Mouse (Mus musculus) mouse embryonic stem cell (cell line): ENCODE measurements around the gene Lax1.

Source experiments
- in situ Hi-C, 2 experiments: fragments of 300-500 bp; cut with MboI; formaldehyde crosslinking; loops; 1 replicate in 1 of 2; 3 replicates in 1 of 2; pipeline ENCODE4 v1.14.3; 2019 to 2020; ENCODE audit warnings: low sequenced_read_pairs in 2 of 2, low pct_unique_long_range_greater_than_20kb in 1 of 2, mixed read lengths in 1 of 2; ENCODE audit not compliant: unreplicated experiment in 1 of 2

Lax1 gene

DNA sequence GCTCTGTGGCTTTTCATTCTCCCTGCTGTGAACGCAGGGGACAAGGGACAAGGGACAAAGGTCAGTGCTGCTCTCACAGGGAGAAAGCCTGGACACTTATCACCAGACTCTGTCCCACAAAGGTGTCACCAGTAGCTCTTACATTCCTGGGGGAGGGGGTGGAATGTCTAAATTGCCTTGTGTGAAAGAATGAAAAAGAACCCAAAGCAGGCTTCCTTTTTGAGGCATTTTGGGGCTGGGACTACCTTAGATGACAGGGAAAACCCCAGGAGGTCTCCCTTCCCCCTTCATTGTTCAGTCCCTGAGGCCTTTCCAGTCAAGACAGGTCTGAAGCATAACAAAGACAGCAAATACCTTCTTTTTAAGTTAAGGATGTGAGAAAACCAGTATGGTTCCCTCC is 4.4 kb upstream of the Lax1 start:
- in situ Hi-C loops: no loop called here

DNA sequence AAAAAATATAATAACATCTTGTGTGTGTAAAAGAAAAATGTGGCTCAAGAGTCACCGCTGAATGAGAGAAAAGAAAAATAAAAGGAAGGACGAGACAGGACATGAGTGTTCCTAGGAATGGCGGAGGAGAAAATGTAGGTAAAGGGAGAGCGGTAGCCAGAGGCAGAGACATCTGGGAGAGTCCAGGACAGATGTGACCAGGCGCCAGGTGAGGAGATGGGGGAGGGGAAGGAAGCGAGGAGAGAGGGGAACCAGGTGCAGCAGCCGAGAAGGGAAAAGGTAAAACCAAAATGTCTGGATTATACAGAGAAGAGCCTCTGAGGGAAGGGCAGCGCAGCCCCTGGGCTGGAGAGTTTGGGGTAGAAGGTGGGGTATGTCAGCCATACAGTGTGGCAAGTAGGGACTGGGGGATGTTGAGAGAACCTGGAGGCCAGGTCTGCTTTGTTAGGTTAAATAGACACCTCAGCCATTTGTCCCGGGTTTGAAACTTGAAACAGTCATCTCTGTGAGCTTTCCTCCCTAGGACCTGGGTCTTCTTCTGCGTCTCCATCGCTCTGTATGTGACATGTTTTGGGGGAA is 3.7 kb upstream of the Lax1 start:
- in situ Hi-C loops: no loop called here

DNA sequence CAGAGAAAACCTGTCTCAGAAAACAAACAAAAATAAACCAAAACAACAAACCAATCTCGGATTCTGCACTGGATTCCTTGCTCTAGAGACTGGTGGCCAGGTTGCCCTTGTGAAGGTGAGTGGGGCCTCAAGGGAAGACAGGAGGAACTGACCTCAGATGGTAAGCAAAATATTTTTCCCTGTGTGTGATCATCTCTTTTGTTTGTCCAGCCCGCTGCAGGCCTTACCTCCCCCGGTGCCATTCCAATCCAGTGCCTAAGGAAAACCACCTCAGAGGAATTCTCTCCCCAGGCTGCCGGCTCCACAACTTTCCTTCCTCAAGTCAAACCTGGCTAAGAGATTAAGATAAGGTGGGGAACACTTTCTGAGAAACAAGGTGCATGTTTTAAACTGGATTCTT is 2.3 kb upstream of the Lax1 start:
- in situ Hi-C loops: no loop called here

DNA sequence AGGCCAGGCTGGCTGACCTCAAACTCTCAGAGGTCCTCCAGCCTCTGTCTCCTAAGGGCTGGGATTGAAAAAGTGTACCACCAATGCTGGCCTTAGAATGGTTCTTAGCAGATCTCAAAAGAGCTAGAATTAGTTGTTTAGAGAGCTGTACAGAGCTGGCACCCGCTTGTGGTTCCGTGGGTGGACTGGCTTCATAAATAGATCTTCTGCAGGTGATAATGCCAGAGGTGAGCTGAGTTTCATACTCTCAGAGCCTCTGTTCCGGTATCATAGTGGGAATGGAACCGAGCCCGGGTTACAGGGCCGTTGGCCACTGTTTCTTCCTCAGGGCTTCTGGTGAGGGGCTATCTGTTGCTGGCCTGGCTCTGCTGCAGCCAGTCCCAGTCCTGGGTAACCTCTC is 1.1 kb upstream of the Lax1 start:
- in situ Hi-C loops: no loop called here

DNA sequence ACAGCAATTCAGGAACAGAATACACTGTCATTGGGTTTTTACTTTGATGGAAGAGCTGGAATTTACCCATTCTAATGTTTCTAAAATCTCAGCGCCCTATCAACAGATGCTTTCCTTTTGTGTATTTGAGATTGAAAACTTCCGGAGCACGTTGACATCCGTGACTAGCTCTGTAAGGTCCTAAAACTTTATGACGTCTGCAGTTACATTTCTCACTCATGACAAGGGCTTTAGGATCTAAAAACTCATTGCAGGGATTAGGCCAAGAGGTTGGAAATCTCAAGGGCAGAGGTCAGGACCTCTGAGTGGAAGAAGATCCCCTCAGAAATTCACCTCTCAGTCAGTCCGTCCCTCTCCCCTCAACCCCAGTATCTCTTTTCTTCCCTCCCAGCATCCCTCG is 1.6 kb downstream of the Lax1 start:
- in situ Hi-C loops: no loop called here

DNA sequence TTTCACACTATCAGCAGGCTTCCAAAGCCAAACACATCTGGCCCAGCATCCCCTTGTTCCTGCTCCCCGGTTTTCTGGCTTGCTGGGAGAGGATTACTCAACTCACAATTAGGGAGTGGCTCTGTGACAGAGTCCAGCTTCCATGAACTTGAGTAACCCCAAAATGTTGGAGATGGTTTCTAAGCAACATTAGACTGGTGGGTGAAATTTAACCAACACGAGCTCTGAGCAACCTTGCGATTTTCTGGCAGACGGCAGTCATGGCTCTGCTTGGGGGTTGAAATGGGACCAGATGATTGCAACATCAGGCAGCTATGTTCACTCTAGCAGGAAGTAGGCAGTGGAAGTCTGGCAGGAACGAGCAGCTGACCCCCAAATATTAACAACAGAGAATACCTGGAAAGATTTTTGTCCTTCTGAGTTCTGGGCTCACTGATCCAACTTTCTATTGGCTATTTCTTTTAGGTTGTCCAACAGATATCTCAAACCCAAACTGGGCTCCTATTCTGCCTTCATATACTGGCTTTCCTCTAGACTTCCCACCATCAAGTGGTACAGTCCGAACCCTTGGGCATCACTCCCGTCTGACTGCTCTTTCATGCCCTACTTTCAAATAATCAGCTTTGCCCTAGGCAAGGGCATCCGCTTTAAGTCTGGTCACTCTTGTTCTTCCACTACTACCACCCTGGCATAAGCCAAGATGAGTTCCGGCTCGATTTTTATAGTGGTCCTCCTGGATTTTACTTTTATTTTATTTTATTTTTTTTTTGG is 4.0 kb downstream of the Lax1 start:
- in situ Hi-C loops: no loop called here

DNA sequence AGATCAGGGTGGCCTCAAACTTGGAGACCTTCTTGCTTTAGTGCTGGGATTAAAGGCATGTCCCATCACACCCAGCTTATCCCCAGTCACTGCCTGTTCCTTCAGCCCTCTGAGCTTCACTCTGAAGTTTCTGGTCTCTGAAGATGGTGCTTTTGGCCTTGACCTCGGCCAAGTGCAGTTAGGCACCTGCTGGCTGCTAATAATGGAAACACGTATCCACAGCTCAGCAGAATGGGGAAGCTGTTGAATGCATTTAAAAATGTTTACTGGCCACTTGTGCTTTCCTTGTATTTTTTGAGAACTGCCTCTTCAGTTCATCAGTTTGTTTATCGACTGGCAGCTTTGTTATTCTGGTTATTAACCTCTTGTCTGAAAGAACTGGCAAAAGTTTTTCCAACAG is 18.1 kb downstream of the Lax1 start:
- in situ Hi-C loops: loop anchor here in 1 of 2 experiments (25.0 kb wide), 1 partner anchor 890 kb away; the partner anchor contains the start of gene Kdm5b

DNA sequence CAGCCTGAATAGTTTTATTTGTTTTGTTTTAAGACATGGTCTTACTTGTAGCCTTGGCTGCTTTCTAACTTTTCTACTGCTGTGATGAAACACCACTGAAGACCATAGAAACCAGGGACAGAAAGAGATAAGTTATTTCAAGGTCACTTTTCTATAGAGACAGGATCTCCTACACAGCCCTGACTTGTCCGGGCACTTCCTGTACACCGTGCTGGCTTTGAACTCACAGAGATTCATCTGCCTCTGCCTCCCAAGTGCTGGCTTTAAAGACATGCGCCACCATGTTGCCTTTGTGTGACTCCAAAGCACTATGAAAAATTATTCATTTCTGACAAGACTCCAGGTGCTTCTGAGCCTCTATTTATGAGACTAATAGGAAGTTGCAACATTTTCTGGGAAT is 18.6 kb downstream of the Lax1 start:
- in situ Hi-C loops: loop anchor here in 1 of 2 experiments (25.0 kb wide), 1 partner anchor 891 kb away; the partner anchor contains the start of gene Kdm5b

DNA sequence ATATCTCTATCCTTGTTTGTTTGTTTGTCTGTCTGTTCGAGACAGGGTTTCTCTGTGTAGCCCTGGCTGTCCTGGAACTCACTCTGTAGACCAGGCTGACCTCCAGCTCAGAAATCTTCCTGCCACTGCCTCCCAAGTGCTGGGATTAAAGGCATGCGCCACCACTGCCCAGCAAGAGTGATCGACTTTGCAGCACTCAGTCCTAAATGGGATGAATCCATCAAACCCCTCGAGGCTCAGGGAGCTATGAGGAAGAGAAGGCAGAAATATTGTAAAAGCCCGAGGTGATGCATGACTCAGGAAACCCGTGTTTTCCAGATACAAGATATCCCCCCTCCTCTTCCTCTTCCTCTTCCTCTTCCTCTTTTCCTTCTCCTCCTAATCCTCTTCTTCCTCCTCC is 19.1 kb downstream of the Lax1 start:
- in situ Hi-C loops: loop anchor here in 1 of 2 experiments (25.0 kb wide), 1 partner anchor 892 kb away; the partner anchor contains the start of gene Kdm5b

DNA sequence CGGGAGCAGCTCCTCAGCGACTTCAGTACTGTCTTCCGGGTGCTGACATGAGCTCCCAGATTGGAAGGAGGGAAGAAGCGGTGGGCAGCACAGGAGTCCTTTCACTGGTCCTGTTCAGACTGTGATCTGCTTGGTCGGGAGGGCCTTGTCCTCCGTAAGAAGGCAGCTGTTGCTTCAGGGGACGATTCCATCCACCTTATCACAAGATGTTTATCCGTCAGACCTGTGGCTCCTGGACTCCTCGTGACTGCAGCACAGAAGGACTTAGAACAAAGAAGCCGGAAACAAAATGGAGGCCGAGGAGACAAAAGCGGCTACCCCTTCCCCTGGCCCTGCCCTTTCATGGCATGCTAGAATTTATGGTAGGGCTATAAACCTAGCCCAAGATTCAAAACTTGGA is 19.7 kb downstream of the Lax1 start:
- in situ Hi-C loops: loop anchor here in 1 of 2 experiments (25.0 kb wide), 1 partner anchor 892 kb away; the partner anchor contains the start of gene Kdm5b

DNA sequence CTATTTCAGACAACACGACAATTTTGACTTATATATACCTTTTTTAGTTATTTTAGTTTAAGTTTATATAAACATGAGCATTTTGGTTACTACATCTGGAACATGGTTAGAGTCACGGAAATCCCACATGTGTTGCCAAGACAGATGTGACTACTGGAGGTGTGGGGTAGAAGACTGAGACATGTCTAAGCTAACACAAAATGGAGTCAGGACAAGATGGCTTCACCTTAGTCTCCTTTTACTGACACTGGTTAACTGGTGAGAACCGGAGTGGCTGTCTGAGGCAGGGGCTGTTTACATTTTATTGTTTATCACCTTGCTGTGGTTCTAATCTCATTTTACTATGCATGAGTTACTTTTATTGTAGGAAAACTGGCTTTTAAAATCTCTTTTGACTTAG is 21.3 kb downstream of the Lax1 start:
- in situ Hi-C loops: loop anchor here in 1 of 2 experiments (25.0 kb wide), 1 partner anchor 894 kb away; the partner anchor contains the start of gene Kdm5b

DNA sequence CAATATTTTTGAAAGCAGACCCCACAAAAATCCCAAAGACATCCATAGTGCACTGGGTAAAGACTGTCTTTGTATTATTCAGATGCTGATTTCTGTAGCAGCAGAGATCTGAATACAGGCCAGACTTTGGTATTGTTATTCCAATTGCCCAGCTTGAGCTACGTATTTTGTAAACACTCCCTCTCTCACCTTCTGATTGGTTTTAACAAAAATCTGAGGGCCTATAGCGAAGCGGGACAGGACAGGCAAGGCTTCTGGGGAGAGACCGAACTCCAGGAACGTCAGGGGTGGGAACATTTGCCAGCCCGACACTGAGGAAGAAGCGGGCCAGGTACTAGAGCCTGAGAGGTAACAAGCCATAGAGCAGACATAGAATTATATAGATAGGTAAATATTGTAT is 22.2 kb downstream of the Lax1 start:
- in situ Hi-C loops: loop anchor here in 1 of 2 experiments (25.0 kb wide), 1 partner anchor 895 kb away; the partner anchor contains the start of gene Kdm5b

DNA sequence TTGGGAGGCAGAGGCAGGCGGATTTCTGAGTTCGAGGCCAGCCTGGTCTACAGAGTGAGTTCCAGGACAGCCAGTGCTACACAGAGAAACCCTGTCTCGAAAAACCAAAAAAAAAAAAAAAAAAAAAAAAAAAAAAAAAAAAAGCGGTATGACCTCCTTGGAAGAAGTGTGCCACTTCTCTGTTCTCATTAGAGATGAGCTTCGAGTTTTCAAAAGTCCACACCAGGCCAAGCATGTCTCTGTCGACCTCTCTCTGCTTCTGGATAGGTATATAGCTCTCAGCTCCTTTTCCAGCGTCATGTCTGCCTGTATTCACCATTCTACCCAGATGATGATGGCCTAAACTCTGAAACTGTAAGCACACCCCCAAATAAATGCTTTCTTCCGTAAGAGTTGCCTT is 24.2 kb downstream of the Lax1 start:
- in situ Hi-C loops: loop anchor here in 1 of 2 experiments (25.0 kb wide), 1 partner anchor 897 kb away; the partner anchor contains the start of gene Kdm5b

DNA sequence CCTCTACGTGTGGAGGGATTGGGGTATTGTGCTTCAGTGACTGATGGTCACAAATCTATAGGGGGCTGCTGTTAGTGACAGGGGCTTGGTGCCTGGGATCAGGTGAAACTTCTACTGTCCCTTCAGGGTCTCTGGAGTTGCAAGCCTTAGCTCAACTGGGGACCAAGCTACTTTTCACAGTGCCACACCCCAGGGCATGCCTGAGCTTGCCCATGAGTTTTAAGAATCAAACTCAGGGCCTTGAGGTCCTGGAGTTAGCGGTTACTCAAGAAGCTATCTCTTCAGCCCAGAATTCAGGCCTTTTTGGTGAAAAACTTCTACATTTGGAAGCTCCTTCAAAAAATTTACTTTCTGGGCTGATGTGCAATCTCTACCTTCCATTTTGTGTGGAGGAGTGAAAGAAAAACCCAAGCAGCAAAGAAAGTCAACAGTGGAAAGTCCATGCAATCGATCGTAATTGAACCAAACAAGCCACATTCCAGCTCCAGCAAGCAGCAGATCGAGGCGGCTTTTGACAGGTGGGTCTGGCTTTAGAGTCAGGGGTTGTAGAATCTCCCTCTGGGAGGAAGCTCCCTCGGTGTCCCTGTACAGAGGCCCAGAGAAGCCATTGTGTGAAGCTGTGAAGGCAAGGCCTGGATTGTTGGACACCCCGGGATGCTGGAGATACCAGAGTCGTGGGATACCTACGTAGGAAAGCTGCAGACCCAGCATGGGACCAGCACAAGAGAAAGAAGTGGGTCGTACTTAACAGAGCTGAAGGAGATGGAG is 25.5 kb downstream of the Lax1 start:
- in situ Hi-C loops: loop anchor here in 1 of 2 experiments (25.0 kb wide), 1 partner anchor 898 kb away; the partner anchor contains the start of gene Kdm5b

DNA sequence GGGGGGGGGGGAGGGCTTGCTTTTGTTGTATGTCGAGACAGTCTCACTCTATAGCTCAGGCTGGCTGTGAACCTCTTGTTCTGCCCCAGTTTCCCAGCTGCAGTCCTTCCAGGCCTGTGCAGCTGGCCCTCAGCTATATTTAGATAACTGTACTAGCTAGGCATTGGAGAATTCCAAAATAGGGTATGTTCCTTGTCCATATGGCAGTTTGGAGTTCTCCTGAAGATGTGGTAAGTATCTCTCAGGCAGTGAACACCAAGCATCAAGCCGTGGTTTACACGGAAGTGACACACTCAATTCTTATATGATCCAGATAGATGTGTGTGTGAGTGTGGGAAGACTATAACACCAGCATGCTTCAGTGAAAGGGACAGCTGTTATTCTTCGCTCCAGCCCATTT is 26.5 kb downstream of the Lax1 start:
- in situ Hi-C loops: loop anchor here in 1 of 2 experiments (25.0 kb wide), 1 partner anchor 899 kb away; the partner anchor contains the start of gene Kdm5b

DNA sequence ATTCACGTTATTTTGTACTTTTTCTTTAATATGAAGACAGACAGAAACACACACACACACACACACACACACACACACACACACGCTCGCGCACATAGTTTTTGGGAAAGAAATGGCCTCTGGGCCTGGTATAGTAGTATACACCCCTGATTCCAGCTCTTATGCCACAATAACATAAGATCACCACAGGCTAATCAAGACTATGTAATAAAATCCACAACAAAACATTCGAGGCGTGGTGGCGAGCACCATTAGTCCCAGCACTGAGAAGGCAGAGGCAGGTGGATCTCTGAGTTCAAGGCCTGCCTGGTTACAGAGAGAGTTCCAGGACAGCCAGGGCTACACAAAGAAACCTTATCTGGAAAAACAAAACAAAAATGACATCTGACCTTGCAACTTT is 27.0 kb downstream of the Lax1 start:
- in situ Hi-C loops: loop anchor here in 1 of 2 experiments (25.0 kb wide), 1 partner anchor 899 kb away; the partner anchor contains the start of gene Kdm5b

DNA sequence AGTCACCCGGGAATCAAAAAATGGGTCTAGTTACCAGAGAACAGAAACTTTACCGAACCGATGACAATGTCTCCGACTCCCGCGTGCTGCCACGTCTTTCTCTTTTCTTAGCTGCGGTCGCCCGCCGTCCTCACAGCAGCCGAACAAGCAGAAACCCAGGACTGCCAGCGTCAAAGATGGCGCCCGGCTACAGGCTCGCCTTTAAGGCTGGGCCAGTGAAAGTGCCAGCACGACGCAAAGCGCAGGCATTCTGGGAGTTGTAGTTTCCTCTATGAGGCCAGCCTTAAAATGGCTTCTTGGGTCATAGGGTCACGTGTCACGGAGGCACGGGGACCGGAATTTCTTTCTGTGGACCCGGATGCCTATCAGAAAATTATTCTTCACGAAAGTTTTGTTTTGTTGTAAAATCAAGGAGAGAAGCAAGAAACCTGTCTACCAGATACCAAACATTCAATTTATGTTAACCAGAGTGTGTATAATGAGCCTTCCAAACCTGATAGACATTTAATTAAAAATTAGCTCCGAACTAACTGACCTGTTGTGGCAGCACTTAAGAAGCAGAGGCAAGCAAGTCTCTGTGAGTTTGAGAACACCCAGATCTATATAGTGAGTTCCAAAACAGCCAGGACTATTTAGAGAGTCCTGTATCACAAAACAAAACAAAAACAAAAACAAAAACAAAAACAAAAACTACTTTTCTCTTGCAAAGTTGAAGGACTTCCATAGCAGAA is 28.5 kb downstream of the Lax1 start, which contains the start of gene Gm38394:
Gene Gm38394, minus strand, starts transcription at position 116 of the 731 bp plus-strand sequence.
- in situ Hi-C loops: loop anchor here in 1 of 2 experiments (25.0 kb wide), 1 partner anchor 901 kb away; the partner anchor contains the start of gene Kdm5b
